Mouse (Mus musculus): ENCODE results near the gene Gm21992. TPM values are rescaled to one million over a fixed set of nuclear protein-coding genes. Genes with fewer than 3 reads are reported as not detected.

Gm21992 gene
- polyA plus RNA-seq, 1 experiment from 2014 or later = 33.8 TPM

DNA sequence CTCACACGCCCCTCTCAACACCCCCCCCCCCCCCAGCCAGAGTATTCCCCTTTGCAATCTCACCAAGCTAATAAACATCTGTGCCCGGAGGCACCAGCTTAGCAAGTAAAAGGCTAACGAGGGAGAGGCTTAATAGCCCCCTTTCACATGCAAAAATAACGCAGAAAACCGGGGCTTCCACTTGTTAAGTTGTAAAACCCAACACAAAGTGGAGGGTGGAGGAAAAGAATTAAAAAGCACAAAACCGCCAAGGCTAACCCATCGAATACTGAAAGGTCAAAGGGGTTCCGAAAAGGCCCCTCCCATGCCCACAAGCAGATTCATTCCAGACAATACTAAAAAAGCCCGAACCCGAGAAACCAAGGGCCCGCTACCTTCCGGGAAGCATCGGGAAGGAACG, 1.1 kb downstream of the Gm21992 start:
- Histone ChIP-seq H3K27me3 (ENCODE audit: low read depth, poor library complexity, severe bottlenecking) (no peaks in the 10 kb centered on the region), H3K9me3 (replicated peaks) (no peaks in the 10 kb centered on the region), H3K36me3 (peaks cover 11% of the 10 kb centered on the region), H3K27ac (peak overlapping the region; percentile 92), H3K4me3 (peak overlapping the region; percentile 91), H3K4me1 (peaks cover 20% of the 10 kb centered on the region)
- under 1% methylated on average over 14 of the region's 14 CpGs for WGBS
- DNase-seq (ENCODE audit: low spot score) = no peak

DNA sequence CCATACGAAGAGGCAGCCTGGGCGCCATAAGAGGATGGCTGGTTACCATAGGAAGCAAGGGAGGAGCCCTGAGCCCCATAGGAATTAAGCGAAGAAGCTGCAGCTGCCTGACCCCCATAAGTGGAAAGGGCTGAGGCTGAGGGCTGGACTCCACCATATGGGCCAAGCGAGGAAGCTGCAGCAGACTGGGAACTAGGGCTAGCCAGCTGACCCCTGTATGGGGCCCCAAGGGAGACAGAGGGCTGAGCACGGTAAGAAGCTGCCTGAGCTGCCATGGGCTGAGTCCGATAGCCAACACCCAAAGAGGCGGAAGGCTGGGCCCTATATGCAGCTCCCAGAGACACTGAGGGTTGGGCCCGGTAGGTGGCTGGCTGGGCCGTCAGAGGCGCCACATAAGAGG, 8.1 kb downstream of the Gm21992 start:
- Histone ChIP-seq H3K4me3 (no peak overlapping the region; the same call in 1 of the 2 replicates), H3K36me3 (peaks cover 71% of the 10 kb centered on the region), H3K4me1 (peaks cover 5% of the 10 kb centered on the region; the same call in 1 of the 2 replicates), H3K27me3 (ENCODE audit: low read depth, poor library complexity, severe bottlenecking) (no peaks in the 10 kb centered on the region), H3K27ac (no peak overlapping the region), H3K9me3 (replicated peaks) (no peaks in the 10 kb centered on the region)
- DNase-seq (ENCODE audit: low spot score) = no peak
- 87% methylated on average over 10 of the region's 10 CpGs for WGBS

DNA sequence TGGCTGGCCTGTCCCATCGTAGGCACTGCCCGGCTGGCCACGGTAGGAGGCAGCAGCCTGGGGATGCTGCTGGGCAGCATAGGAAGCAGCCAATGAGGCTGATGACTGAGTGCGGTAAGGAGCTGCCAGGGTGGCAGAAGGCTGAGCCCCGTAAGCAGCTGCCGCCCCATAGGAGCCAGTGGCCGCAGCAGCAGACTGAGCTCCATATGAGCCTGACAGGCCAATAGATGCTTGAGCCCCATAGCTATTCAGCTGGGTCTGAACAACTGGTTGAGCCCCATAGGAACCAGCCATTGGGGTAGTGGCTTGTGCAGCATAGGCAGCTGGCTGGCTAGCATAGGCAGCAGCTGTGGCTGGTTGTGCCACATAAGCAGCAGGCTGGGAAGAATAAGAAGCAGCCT, 8.7 kb downstream of the Gm21992 start:
- no peaks in the 10 kb centered on the region for H3K27me3 ChIP-seq (ENCODE audit: low read depth, poor library complexity, severe bottlenecking)
- peaks cover 76% of the 10 kb centered on the region for H3K36me3 ChIP-seq
- H3K27ac ChIP-seq = no peak overlapping the region
- 95% methylated on average over 7 of the region's 7 CpGs for WGBS
- no peaks in the 10 kb centered on the region for H3K9me3 ChIP-seq (replicated peaks)
- no peaks in the 10 kb centered on the region for H3K4me1 ChIP-seq
- H3K4me3 ChIP-seq = no peak overlapping the region; the same call in 1 of the 2 replicates
- no peak for DNase-seq (ENCODE audit: low spot score)

DNA sequence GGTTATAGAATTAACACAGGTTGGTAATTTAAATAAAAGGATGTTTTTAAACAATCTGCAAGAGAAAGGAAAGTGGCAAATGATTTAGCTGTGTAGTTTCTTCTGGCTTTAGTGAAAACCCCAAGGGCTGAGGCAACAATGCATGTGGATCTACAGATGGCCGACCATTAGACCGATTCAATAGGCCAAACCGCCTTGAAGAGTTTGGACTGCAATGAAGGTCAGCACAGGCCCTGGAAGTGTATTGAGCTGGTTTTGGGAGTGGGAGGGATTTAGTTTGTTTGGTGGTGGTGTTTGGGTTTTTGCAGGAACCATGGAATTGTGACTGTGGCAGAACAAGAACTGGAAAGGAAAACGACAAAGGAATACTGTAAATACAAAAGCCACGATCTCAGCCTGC, 12.3 kb downstream of the Gm21992 start:
- Histone ChIP-seq H3K36me3 (peaks cover 82% of the 10 kb centered on the region), H3K27me3 (ENCODE audit: low read depth, poor library complexity, severe bottlenecking) (no peaks in the 10 kb centered on the region), H3K9me3 (replicated peaks) (no peaks in the 10 kb centered on the region), H3K27ac (no peak overlapping the region), H3K4me1 (peaks cover 10% of the 10 kb centered on the region), H3K4me3 (no peak overlapping the region)
- WGBS = 95% methylated on average over 5 of the region's 5 CpGs
- DNase-seq (ENCODE audit: low spot score) = no peak

DNA sequence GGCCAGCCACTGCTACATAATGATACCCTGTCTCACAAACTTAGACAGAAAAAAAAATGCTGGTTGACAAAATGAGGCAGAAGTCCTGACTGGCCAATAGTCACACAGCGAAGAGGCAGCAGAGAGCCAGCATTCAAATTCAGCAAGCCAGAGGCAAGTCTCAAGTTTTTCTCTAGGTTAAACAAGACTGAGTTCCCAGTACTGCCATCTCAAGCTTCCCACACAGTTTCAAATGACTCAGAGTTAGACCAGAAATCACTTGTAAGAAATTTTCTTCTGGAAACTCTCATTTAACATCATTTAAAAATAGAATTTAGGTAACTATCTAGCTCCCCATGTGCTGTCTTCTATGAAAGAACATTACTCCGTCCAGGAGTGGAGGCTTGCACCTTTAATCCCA, 13.6 kb downstream of the Gm21992 start:
- no peak overlapping the region for H3K4me3 ChIP-seq
- no peak overlapping the region for H3K27ac ChIP-seq
- no peak for DNase-seq (ENCODE audit: low spot score)
- 95% methylated on average over 2 of the region's 2 CpGs for WGBS
- H3K9me3 ChIP-seq (replicated peaks) = no peaks in the 10 kb centered on the region
- H3K4me1 ChIP-seq = peaks cover 12% of the 10 kb centered on the region
- peaks cover 70% of the 10 kb centered on the region for H3K36me3 ChIP-seq
- no peaks in the 10 kb centered on the region for H3K27me3 ChIP-seq (ENCODE audit: low read depth, poor library complexity, severe bottlenecking)

DNA sequence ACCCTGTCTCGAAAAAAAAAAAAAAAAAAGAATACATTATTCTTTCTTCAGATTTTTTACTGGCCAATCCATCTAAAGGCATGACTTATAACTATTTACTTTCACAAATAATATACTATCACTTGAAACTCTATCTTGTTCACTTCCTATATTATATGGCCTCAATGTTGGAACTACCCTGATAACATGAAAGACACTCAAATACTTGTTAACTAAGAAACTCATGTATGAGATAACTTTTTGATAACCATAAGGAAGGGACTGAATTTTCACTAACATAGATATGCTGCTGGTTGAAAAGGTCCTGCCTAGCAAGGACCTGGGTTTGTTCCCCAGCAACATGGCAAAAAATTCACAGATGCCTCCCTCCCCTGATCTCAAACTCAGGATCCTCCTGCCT, 15.5 kb downstream of the Gm21992 start:
- Histone ChIP-seq H3K4me1 (peaks cover 24% of the 10 kb centered on the region), H3K27ac (no peak overlapping the region), H3K9me3 (replicated peaks) (no peaks in the 10 kb centered on the region), H3K36me3 (peaks cover 67% of the 10 kb centered on the region), H3K4me3 (no peak overlapping the region), H3K27me3 (ENCODE audit: low read depth, poor library complexity, severe bottlenecking) (no peaks in the 10 kb centered on the region)
- DNase-seq (ENCODE audit: low spot score) = no peak
- 75% methylated on average over 1 of the region's 1 CpGs for WGBS

DNA sequence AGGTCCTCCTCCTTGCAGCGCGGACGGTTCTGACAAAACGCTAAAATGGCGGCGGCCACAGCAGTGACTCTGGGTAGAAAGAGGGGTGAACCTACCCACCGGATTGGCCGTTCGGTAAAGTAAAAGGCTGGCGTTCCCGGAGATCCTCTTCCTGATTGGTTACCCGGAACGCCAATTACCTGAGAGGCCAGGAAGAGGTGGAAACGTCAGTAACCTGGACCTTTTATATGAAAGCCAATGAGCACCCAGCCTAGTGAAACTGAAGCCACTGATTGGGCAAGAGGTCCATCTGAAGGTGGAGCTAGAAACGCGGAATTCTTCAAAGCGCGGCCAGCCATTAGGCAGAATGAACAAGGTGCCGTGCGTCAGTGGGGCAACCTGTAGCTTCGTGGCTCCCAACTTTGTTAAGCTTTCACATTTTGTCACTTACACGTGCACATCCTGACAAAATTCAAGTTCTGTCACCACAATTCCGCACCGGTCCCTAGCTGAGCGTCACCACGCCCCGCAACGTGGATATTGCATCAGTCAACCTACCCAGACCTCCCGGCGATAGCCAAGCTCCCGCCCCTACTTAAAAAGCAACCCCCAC, 17.5 kb downstream of the Gm21992 start, which contains the start of gene Rbm4:
Gene Rbm4, minus strand, starts transcription at position 71 of the 592 bp plus-strand sequence.
- Histone ChIP-seq H3K36me3 (peaks cover 67% of the 10 kb centered on the region), H3K27me3 (ENCODE audit: low read depth, poor library complexity, severe bottlenecking) (no peaks in the 10 kb centered on the region), H3K4me1 (peaks cover 34% of the 10 kb centered on the region), H3K4me3 (peak within 1 kb of the TSS; percentile 76), H3K9me3 (replicated peaks) (no peaks in the 10 kb centered on the region), H3K27ac (peak within 1 kb of the TSS; percentile 89)
- under 1% methylated on average over 31 of the region's 31 CpGs for WGBS
- DNase-seq (ENCODE audit: low spot score) = peak; percentile 91

DNA sequence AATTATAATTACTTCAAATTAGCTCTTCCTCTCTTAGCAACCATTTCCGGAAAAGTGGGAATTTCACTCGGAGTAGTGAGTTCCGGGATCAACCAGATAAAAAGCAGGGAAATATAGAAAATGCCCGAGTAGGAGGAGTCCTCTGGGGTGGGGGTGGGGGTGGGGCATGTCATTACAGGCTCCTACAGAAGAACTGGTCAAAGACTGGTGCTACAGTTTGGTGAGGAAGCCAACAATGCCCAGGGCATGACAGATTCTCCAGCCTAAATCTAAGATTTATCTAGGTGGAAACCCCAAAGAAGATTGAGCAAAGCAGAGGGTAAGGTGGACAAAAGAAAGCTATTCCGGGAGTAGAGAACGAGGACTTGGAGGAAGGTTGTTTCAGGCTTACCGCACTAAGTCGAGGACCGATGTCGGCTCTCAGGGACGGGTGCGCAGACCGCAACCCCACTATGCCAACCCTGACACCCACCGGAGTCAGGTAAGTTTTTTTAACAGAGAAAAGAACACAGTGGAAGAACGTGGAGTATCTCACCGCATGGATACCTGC, 18.1 kb downstream of the Gm21992 start:
- H3K9me3 ChIP-seq (replicated peaks) = no peaks in the 10 kb centered on the region
- peak overlapping the region; percentile 89 for H3K27ac ChIP-seq

DNA sequence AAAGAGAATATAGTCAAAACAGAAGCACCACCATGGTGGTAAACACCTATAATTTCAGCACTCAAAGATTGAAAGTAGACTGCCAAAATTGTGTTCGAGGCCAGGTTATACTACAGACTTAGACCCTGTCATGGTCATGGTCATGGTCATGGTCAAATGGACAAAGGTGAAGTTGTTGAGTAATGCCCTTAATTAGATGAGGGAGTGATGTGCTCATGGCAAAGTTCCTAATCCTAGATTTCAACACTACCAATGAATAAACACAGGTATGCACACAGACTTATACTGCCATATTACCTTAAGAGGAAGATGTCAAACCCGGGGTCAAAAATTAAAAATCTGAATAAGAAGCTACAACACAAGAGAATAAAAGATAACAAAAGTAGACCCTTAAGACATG, 25.1 kb downstream of the Gm21992 start:
- no peaks in the 10 kb centered on the region for H3K9me3 ChIP-seq (replicated peaks)
- H3K4me3 ChIP-seq = no peak overlapping the region
- no peak for DNase-seq (ENCODE audit: low spot score)
- no peaks in the 10 kb centered on the region for H3K27me3 ChIP-seq (ENCODE audit: low read depth, poor library complexity, severe bottlenecking)
- H3K4me1 ChIP-seq = peaks cover 12% of the 10 kb centered on the region; the same call in 1 of the 2 replicates
- peaks cover 100% of the 10 kb centered on the region for H3K36me3 ChIP-seq
- 92% methylated on average over 2 of the region's 2 CpGs for WGBS
- no peak overlapping the region for H3K27ac ChIP-seq

More for the DNA sequence above, 18.1 kb downstream of the Gm21992 start:
- DNase-seq (ENCODE audit: low spot score) = no peak
- Histone ChIP-seq H3K27me3 (ENCODE audit: low read depth, poor library complexity, severe bottlenecking) (no peaks in the 10 kb centered on the region), H3K36me3 (peaks cover 67% of the 10 kb centered on the region), H3K4me1 (peaks cover 34% of the 10 kb centered on the region), H3K4me3 (peak overlapping the region; percentile 76)
- WGBS = 2% methylated on average over 16 of the region's 16 CpGs

DNA sequence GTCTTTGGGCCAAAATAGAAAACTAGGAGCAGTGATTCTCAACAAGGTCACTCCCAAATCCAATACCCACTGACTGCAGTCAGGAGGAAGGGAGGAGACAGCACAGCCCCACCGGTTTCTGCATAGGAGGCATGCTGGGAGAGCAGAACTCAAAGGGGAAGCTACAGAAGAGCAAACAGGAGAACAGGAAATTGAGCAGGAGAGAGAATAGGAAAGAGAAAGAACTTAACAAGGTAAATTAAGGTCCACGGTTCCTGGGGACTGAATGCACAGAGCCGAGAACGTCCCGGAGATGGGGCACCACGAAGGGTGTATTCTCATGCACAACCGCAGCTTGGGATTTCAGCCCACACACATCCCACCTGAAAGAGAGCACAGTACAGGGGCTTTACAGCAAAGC, 26.2 kb downstream of the Gm21992 start:
- Histone ChIP-seq H3K9me3 (replicated peaks) (no peaks in the 10 kb centered on the region), H3K27ac (no peak overlapping the region), H3K4me1 (peaks cover 3% of the 10 kb centered on the region; the same call in 1 of the 2 replicates), H3K36me3 (peaks cover 100% of the 10 kb centered on the region), H3K27me3 (ENCODE audit: low read depth, poor library complexity, severe bottlenecking) (no peaks in the 10 kb centered on the region), H3K4me3 (no peak overlapping the region)
- DNase-seq (ENCODE audit: low spot score) = no peak
- WGBS = 91% methylated on average over 7 of the region's 7 CpGs

DNA sequence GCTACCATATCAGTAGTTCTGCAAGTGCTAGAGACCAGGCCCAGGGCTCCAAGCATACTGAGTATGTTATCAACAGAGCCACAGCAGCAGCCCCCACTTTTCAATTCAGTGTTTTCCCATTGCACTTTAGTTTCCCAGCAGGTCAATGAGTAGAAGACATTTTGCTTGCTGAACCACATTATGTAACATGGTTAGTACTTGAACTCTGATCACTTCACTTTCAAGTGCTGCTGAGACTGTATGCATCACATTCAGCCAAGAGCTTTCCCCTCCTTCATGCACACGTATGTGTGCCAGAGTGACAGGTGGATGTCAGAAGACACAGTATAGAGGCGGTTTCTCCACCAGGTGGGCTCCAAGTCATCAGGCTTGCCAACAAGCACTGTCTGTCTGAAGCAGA, 28.5 kb downstream of the Gm21992 start:
- Histone ChIP-seq H3K27me3 (ENCODE audit: low read depth, poor library complexity, severe bottlenecking) (no peaks in the 10 kb centered on the region), H3K36me3 (peaks cover 100% of the 10 kb centered on the region), H3K4me1 (no peaks in the 10 kb centered on the region), H3K4me3 (no peak overlapping the region), H3K27ac (no peak overlapping the region), H3K9me3 (replicated peaks) (no peaks in the 10 kb centered on the region)
- no peak for DNase-seq (ENCODE audit: low spot score)
- WGBS = 90% methylated on average over 2 of the region's 2 CpGs

DNA sequence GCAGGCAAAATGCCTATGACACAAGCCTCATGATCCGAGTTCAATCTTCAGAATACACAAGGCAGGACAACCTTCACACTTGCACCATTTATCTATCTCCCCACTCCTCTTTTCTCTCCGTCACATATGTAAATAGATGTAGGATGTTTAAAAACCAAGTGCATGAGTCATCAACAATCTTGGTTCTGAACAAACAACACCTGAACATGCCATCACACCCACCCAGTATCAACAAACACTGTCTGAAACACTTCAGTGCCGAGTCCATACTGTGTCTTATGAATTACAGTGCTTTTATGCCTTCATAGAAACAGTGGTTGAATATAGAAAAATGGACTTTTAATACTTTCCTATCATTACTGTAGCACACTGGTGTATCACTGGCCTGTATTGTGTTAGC, 38.6 kb downstream of the Gm21992 start:
- H3K4me1 ChIP-seq = no peaks in the 10 kb centered on the region
- WGBS = 90% methylated on average over 3 of the region's 3 CpGs
- DNase-seq (ENCODE audit: low spot score) = no peak
- no peak overlapping the region for H3K27ac ChIP-seq
- no peaks in the 10 kb centered on the region for H3K9me3 ChIP-seq (replicated peaks)
- peaks cover 100% of the 10 kb centered on the region for H3K36me3 ChIP-seq
- no peaks in the 10 kb centered on the region for H3K27me3 ChIP-seq (ENCODE audit: low read depth, poor library complexity, severe bottlenecking)
- no peak overlapping the region for H3K4me3 ChIP-seq

DNA sequence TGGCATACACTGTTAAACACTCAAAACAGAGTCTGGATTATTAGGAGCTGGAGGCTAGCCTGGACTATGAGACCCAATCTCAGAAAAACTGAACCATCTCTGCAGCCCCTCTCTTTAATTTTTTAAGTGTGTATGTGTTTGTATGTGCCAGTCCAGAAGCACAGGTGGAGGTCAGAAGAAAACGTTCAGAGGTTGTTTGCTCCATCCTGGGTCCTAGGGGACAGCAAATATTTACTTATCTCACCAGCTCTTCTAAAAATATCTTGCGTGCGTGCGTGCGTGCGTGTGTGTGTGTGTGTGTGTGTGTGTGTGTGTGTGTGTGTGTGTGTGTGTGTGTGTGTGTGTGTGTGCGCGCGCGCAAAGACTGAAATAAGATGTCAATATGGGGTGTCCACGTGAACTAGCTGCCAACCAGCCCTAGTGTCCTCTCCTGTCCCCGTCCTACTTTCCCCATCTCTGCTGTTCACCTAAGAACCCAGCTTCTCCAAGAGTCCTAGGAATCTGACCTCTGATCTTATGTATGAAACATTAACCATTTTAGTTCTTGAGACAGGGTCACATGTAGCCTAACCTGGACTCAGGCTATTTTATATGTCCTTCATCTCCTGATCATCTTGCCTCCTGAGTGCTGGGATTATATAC, 43.8 kb downstream of the Gm21992 start:
- 94% methylated on average over 12 of the region's 12 CpGs for WGBS
- Histone ChIP-seq H3K4me1 (no peaks in the 10 kb centered on the region), H3K9me3 (replicated peaks) (no peaks in the 10 kb centered on the region), H3K27ac (no peak overlapping the region), H3K4me3 (no peak overlapping the region), H3K27me3 (ENCODE audit: low read depth, poor library complexity, severe bottlenecking) (no peaks in the 10 kb centered on the region), H3K36me3 (peaks cover 99% of the 10 kb centered on the region)
- no peak for DNase-seq (ENCODE audit: low spot score)
